Comparison of ENCODE assay signal across 32 mouse cellular contexts in genomic region chr5:121518983-121519382, GRCm38 (mm10). TPM values are rescaled to one million over a fixed set of nuclear protein-coding genes. Genes with fewer than 3 reads are reported as not detected.
A peak's percentile ranks its signal among the peaks of the same experiment; 100 is the strongest.
DNase-seq lines count a peak whose midpoint lies in the region; ATAC-seq and TF ChIP-seq lines count a peak whose summit lies in the region.
"Had no signal": no experiment of that assay in that cellular context is flagged by ENCODE, and none has a peak within 500 bp of the region (broad histone marks: within the 10 kb centered on the region; RNA-seq: fewer than 3 reads in every experiment).

No protein-coding gene starts in this region.

- TF ChIP-seq CTCF in testis, adult 2 months (IDR thresholded peaks at IDR 0.05; ENCODE audit: control insufficient read depth, insufficient read depth, insufficient replicate concordance, low read depth, low read length) = no peak

- H3K27me3 ChIP-seq in testis, adult 2 months (ENCODE audit: control insufficient read depth, insufficient read depth, low read length) = no peaks in the 10 kb centered on the region
- H3K27me3 ChIP-seq: embryonic facial prominence, embryonic 13.5 days; embryonic facial prominence, embryonic 15.5 days; forebrain, embryonic 13.5 days; forebrain, embryonic 15.5 days; Patski had no signal

- no peaks in the 10 kb centered on the region for H3K36me3 ChIP-seq in testis, adult 2 months (ENCODE audit: control insufficient read depth, insufficient read depth, low read length)

- no peak overlapping the region; the same call in 1 of the 2 replicates for H3K27ac ChIP-seq in testis, adult 2 months (ENCODE audit: control insufficient read depth, insufficient read depth, low read depth, low read length)
- H3K27ac ChIP-seq: embryonic facial prominence, embryonic 13.5 days; embryonic facial prominence, embryonic 15.5 days; forebrain, embryonic 10.5 days; forebrain, embryonic 13.5 days; forebrain, embryonic 15.5 days had no signal

- ATAC-seq in megakaryocyte, adult 5-6 weeks (ENCODE audit: poor library complexity, severe bottlenecking) = peak; percentile 28; the same call in 1 of the 2 replicates
- ATAC-seq in megakaryocyte progenitor cell, adult 5-6 weeks (replicated peaks; ENCODE audit: poor library complexity) = peak; percentile 50; the same call in 1 of the 2 replicates
- ATAC-seq: activated CD4-positive, CD25-positive, alpha-beta regulatory T cell, adult 4 months; forebrain, embryonic 13.5 days; forebrain, embryonic 15.5 days; forebrain, postnatal 0 days; Patski had no signal

- peak overlapping the region; percentile 82 for H3K4me3 ChIP-seq in testis, adult 2 months (ENCODE audit: control insufficient read depth, low read depth, low read length)
- H3K4me3 ChIP-seq: embryonic facial prominence, embryonic 13.5 days; embryonic facial prominence, embryonic 15.5 days; erythroblast, embryonic 14.5 days; forebrain, embryonic 10.5 days; forebrain, embryonic 13.5 days; forebrain, embryonic 15.5 days had no signal

- no peaks in the 10 kb centered on the region; the same call in 1 of the 2 replicates for H3K4me1 ChIP-seq in testis, adult 2 months (ENCODE audit: control insufficient read depth, insufficient read depth, low read length)
- H3K4me1 ChIP-seq: embryonic facial prominence, embryonic 13.5 days; embryonic facial prominence, embryonic 15.5 days; forebrain, embryonic 10.5 days; forebrain, embryonic 13.5 days; forebrain, embryonic 15.5 days had no signal

- TF ChIP-seq POLR2A in testis, adult 2 months (IDR thresholded peaks at IDR 0.05; ENCODE audit: control insufficient read depth, low read depth, low read length) = no peak

- no peak for DNase-seq in testis, postnatal 14 days (ENCODE audit: low spot score)
- no peak for DNase-seq in yolk sac, embryonic 10.5 days (ENCODE audit: low spot score)
- DNase-seq in adrenal gland, adult 2 months = no peak
- DNase-seq: adrenal gland, postnatal 10 days; adrenal gland, postnatal 25 days; cerebellum, adult 11 months; cerebellum, adult 18-20 months; cerebellum, adult 8-10 months; cerebellum, adult 9-11 months; cerebellum, postnatal 14 days; cerebellum, postnatal 36 days; embryo, embryonic 11 days; forebrain, postnatal 0 days had no signal

RNA-seq across cellular contexts. Expression of gene Adam1b, which starts 15.7 kb away (rescaled TPM):
- 79.7 and 85.1 TPM in 2 replicates for polyA plus RNA-seq in testis, adult 2 months (2012; rRNA removed)
- not detected in 2 replicates for total RNA-seq in megakaryocyte, adult 5-6 weeks (2015)
- total RNA-seq in megakaryocyte, adult 5-6 weeks (2017) = 0.24 TPM in 1 of 2 replicates, not detected in the other
- 0.05 TPM in 1 of 2 replicates, not detected in the other for total RNA-seq in megakaryocyte progenitor cell, adult 5-6 weeks (2015)
- 0.25 TPM in 1 of 2 replicates, not detected in the other for total RNA-seq in megakaryocyte progenitor cell, adult 5-6 weeks (2017)
- total RNA-seq in adrenal gland, adult 2 months (2021) = not detected
- not detected in 2 replicates for polyA plus RNA-seq in adrenal gland, adult 2 months (2012; rRNA removed)
- total RNA-seq: adrenal gland, adult 18-20 months; adrenal gland, postnatal 10 days; adrenal gland, postnatal 25 days; adrenal gland, postnatal 4 days; forebrain, postnatal 0 days; MEL had no signal
- polyA plus RNA-seq: activated CD4-positive, CD25-positive, alpha-beta regulatory T cell, adult 4 months; brain, embryonic 14.5 days; C2C12; embryonic facial prominence, embryonic 11.5 days; embryonic facial prominence, embryonic 13.5 days; embryonic facial prominence, embryonic 15.5 days; erythroblast, embryonic 14.5 days; forebrain, embryonic 10.5 days; forebrain, embryonic 13.5 days; forebrain, embryonic 15.5 days; forebrain, postnatal 0 days had no signal

RNA-seq across cellular contexts. Expression of gene Adam1a, which starts 26.3 kb away (rescaled TPM):
- 138 and 140 TPM in 2 replicates for polyA plus RNA-seq in testis, adult 2 months (2012; rRNA removed)
- total RNA-seq in megakaryocyte, adult 5-6 weeks (2015) = 2.1 and 3.1 TPM in 2 replicates
- total RNA-seq in megakaryocyte, adult 5-6 weeks (2017) = 2.2 and 3.1 TPM in 2 replicates
- 1.5 and 2.0 TPM in 2 replicates for total RNA-seq in megakaryocyte progenitor cell, adult 5-6 weeks (2015)
- 1.2 and 2.3 TPM in 2 replicates for total RNA-seq in megakaryocyte progenitor cell, adult 5-6 weeks (2017)
- 1 to 10 TPM; 3.5 to 4.2 TPM for total RNA-seq in adrenal gland, adult 2 months (2021)
- 4.6 TPM in 2 replicates for polyA plus RNA-seq in adrenal gland, adult 2 months (2012; rRNA removed)

RNA-seq across cellular contexts. Expression of gene Gm42878, which starts 26.3 kb away (rescaled TPM):
- 0.14 TPM in 1 of 2 replicates, not detected in the other for polyA plus RNA-seq in testis, adult 2 months (2012; rRNA removed)
- total RNA-seq in megakaryocyte, adult 5-6 weeks (2015) = not detected in 2 replicates
- not detected in 2 replicates for total RNA-seq in megakaryocyte, adult 5-6 weeks (2017)
- not detected in 2 replicates for total RNA-seq in megakaryocyte progenitor cell, adult 5-6 weeks (2015)
- 0.08 TPM in 1 of 2 replicates, not detected in the other for total RNA-seq in megakaryocyte progenitor cell, adult 5-6 weeks (2017)
- total RNA-seq in adrenal gland, adult 2 months (2021) = not detected
- not detected in 2 replicates for polyA plus RNA-seq in adrenal gland, adult 2 months (2012; rRNA removed)
- total RNA-seq: adrenal gland, postnatal 25 days; adrenal gland, postnatal 4 days; common myeloid progenitor, adult 5-6 weeks; ES-E14; MEL had no signal
- polyA plus RNA-seq: activated CD4-positive, CD25-positive, alpha-beta regulatory T cell, adult 4 months; C2C12; embryonic facial prominence, embryonic 11.5 days; embryonic facial prominence, embryonic 13.5 days; embryonic facial prominence, embryonic 15.5 days; erythroblast, embryonic 14.5 days; forebrain, embryonic 10.5 days; forebrain, embryonic 13.5 days; forebrain, embryonic 15.5 days; forebrain, postnatal 0 days had no signal

RNA-seq across cellular contexts. Expression of gene Mapkapk5, which starts 26.7 kb away (rescaled TPM):
- 21.9 and 28.4 TPM in 2 replicates for polyA plus RNA-seq in testis, adult 2 months (2012; rRNA removed)
- total RNA-seq in megakaryocyte, adult 5-6 weeks (2015) = 105 and 106 TPM in 2 replicates
- 99.1 and 108 TPM in 2 replicates for total RNA-seq in megakaryocyte, adult 5-6 weeks (2017)
- total RNA-seq in megakaryocyte progenitor cell, adult 5-6 weeks (2015) = 102 TPM in 2 replicates
- 115 and 127 TPM in 2 replicates for total RNA-seq in megakaryocyte progenitor cell, adult 5-6 weeks (2017)
- 10 to 100 TPM; 63.5 to 96.5 TPM for total RNA-seq in adrenal gland, adult 2 months (2021)
- polyA plus RNA-seq in adrenal gland, adult 2 months (2012; rRNA removed) = 18.9 and 20.1 TPM in 2 replicates
